Mouse (Mus musculus) heart, adult 2 months (tissue): ENCODE results near the gene Snd1.

Experiments used
- CTCF ChIP-seq: fragments of 200-600 bp; IDR thresholded peaks from 2 replicates; pipeline ENCODE4 v1.8.1; 2022; ENCODE audit warnings: antibody characterized with exemption, mild to moderate bottlenecking, moderate library complexity
- POLR2A ChIP-seq: fragments of 200-500 bp; IDR thresholded peaks from 2 replicates; pipeline ENCODE4 v1.6.1; 2011; ENCODE audit warnings: mild to moderate bottlenecking, low read depth, low read length, control low read depth; ENCODE audit not compliant: insufficient read depth

DNA sequence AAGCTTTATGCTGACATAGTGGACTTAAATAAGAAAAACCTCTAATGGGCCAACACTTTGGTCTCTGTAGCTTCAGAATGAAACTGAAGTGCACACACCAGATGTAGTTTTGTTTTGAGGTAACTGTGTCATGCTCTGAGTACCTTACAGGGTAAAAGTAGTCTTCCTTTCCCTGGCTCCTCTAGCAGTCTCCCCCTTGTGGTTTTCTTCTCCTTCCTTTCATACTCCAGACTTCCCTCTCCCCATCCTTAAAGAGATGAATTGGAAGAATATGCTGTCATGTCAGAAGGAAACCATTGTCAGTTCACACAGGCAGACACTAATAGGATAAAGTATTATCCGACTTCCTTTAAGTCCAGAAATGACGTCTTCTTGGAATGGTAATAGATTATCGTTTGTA, 347.4 kb downstream of the Snd1 start:
- TF ChIP-seq POLR2A (no peak), CTCF (no peak)
